ENCODE assay signal across 20 mouse cellular contexts in genomic region chr15:86101585-86101984, GRCm38 (mm10). TPM values are rescaled to one million over a fixed set of nuclear protein-coding genes. Genes with fewer than 3 reads are reported as not detected.
DNase-seq lines count a peak whose midpoint lies in the region; ATAC-seq and TF ChIP-seq lines count a peak whose summit lies in the region.
"Had no signal": no experiment of that assay in that cellular context is flagged by ENCODE, and none has a peak within 500 bp of the region (broad histone marks: within the 10 kb centered on the region; RNA-seq: fewer than 3 reads in every experiment).

No protein-coding gene starts in this region.

- H3K9me3 ChIP-seq in liver, embryonic 15.5 days (replicated peaks) = no peaks in the 10 kb centered on the region
- no peaks in the 10 kb centered on the region for H3K9me3 ChIP-seq in liver, postnatal 0 days (ENCODE audit: low read length)
- no peaks in the 10 kb centered on the region for H3K9me3 ChIP-seq in kidney, embryonic 15.5 days (replicated peaks)
- H3K9me3 ChIP-seq: forebrain, embryonic 10.5 days; G1E; heart, embryonic 10.5 days; hindbrain, embryonic 12.5 days; hindbrain, embryonic 15.5 days had no signal

- TF ChIP-seq CTCF in left cerebral cortex, adult 2 months (IDR thresholded peaks at IDR 0.05) = no peak
- no peak for TF ChIP-seq CTCF in liver, postnatal 0 days (IDR thresholded peaks at IDR 0.05; ENCODE audit: low read depth)

- H3K27me3 ChIP-seq in liver, embryonic 15.5 days = no peaks in the 10 kb centered on the region
- no peaks in the 10 kb centered on the region for H3K27me3 ChIP-seq in liver, postnatal 0 days (ENCODE audit: insufficient read depth, low read length)
- H3K27me3 ChIP-seq in kidney, embryonic 15.5 days = no peaks in the 10 kb centered on the region
- H3K27me3 ChIP-seq: hindbrain, embryonic 12.5 days; hindbrain, embryonic 15.5 days; Patski had no signal

- no peak overlapping the region for H3K4me2 ChIP-seq in liver, embryonic 15.5 days
- H3K4me2 ChIP-seq in liver, postnatal 0 days (ENCODE audit: low read depth, low read length) = no peak overlapping the region
- H3K4me2 ChIP-seq in kidney, embryonic 15.5 days = no peak overlapping the region
- H3K4me2 ChIP-seq: hindbrain, embryonic 12.5 days; hindbrain, embryonic 15.5 days had no signal

- DNase-seq in cerebellum, postnatal 14 days = peak; percentile 42 to 58
- DNase-seq in cerebellum, adult 18-20 months = no peak
- no peak for DNase-seq in left cerebral cortex, adult 2 months (ENCODE audit: extremely low spot score in 1 of 2, low spot score in 2 of 2)
- no peak for DNase-seq in left cerebral cortex, postnatal 4 days
- DNase-seq in liver, postnatal 0 days = no peak
- DNase-seq: adrenal gland, postnatal 14 days; B cell, adult 2 months; cerebellum, adult 9-11 months; embryo, embryonic 11 days; gastrocnemius, postnatal 25 days; heart, adult 2 months had no signal

- intact Hi-C loops in left cerebral cortex, adult 2 months (cut with DNase I) = no loop called here
- intact Hi-C loops in left cerebral cortex, postnatal 4 days (cut with DNase I) = no loop called here

- H3K9ac ChIP-seq in liver, embryonic 15.5 days = no peak overlapping the region
- H3K9ac ChIP-seq in liver, postnatal 0 days (replicated peaks) = no peak overlapping the region
- H3K9ac ChIP-seq in kidney, embryonic 15.5 days = no peak overlapping the region
- H3K9ac ChIP-seq: hindbrain, embryonic 12.5 days; hindbrain, embryonic 15.5 days had no signal

- H3K4me3 ChIP-seq in left cerebral cortex, adult 2 months = no peak overlapping the region
- H3K4me3 ChIP-seq in liver, embryonic 15.5 days (replicated peaks) = no peak overlapping the region
- H3K4me3 ChIP-seq in liver, postnatal 0 days (ENCODE audit: low read depth, low read length) = no peak overlapping the region
- no peak overlapping the region for H3K4me3 ChIP-seq in kidney, embryonic 15.5 days (replicated peaks)
- H3K4me3 ChIP-seq: forebrain, embryonic 10.5 days; heart, adult 2 months; heart, embryonic 10.5 days; hindbrain, embryonic 12.5 days; hindbrain, embryonic 15.5 days had no signal

- ATAC-seq in liver, embryonic 15.5 days (ENCODE audit: insufficient read depth) = no peak
- ATAC-seq in liver, postnatal 0 days = no peak
- ATAC-seq in kidney, embryonic 15.5 days (replicated peaks; ENCODE audit: low FRiP score) = no peak
- ATAC-seq: forebrain, embryonic 14.5 days; Patski had no signal

- 85% methylated on average over 9 of the region's 9 CpGs for WGBS in liver, embryonic 15.5 days (ENCODE audit: insufficient replicate concordance)
- 80% methylated on average over 9 of the region's 9 CpGs for WGBS in liver, postnatal 0 days (ENCODE audit: insufficient replicate concordance)
- WGBS in kidney, embryonic 15.5 days = 90% methylated on average over 9 of the region's 9 CpGs

- peak overlapping the region; percentile 8 for H3K27ac ChIP-seq in left cerebral cortex, adult 2 months
- peak overlapping the region; percentile 31; the same call in 1 of the 2 replicates for H3K27ac ChIP-seq in liver, embryonic 15.5 days (replicated peaks)
- H3K27ac ChIP-seq in liver, postnatal 0 days (ENCODE audit: low read depth) = peak overlapping the region; percentile 55; the same call in 1 of the 2 replicates
- no peak overlapping the region for H3K27ac ChIP-seq in kidney, embryonic 15.5 days
- H3K27ac ChIP-seq: forebrain, embryonic 10.5 days; heart, adult 2 months; heart, embryonic 10.5 days; hindbrain, embryonic 12.5 days; hindbrain, embryonic 15.5 days had no signal

- H3K36me3 ChIP-seq in liver, embryonic 15.5 days (replicated peaks) = peaks cover 18% of the 10 kb centered on the region
- H3K36me3 ChIP-seq in liver, postnatal 0 days (replicated peaks; ENCODE audit: insufficient read depth, low read length) = peaks cover 17% of the 10 kb centered on the region
- 0 out of 2 replicates have a peak, but pooled peaks cover 16% of the 10 kb centered on the region for H3K36me3 ChIP-seq in kidney, embryonic 15.5 days

- H3K4me1 ChIP-seq in liver, embryonic 15.5 days (replicated peaks) = peaks cover 44% of the 10 kb centered on the region
- H3K4me1 ChIP-seq in liver, postnatal 0 days (ENCODE audit: insufficient read depth) = peaks cover 33% of the 10 kb centered on the region
- H3K4me1 ChIP-seq in kidney, embryonic 15.5 days = no peaks in the 10 kb centered on the region
- H3K4me1 ChIP-seq: hindbrain, embryonic 15.5 days had no signal

- no peak for TF ChIP-seq EP300 in liver, postnatal 0 days (IDR thresholded peaks at IDR 0.05; ENCODE audit: low read depth)

RNA-seq across cellular contexts. Expression of gene Gramd4, which starts 44.1 kb away (rescaled TPM):
- total RNA-seq in left cerebral cortex, adult 2 months (2021) = 10 to 100 TPM; 46.2 to 51.7 TPM
- total RNA-seq in left cerebral cortex, postnatal 4 days (2021) = 10 to 100 TPM; 52.0 to 57.8 TPM
- 6.3 and 7.8 TPM in 2 replicates for polyA plus RNA-seq in liver, embryonic 15.5 days (2015; fragmentation: Nextera tagmentation; extraction: Ambion mirVana)
- 3.2 and 3.7 TPM in 2 replicates for polyA plus RNA-seq in liver, postnatal 0 days (2015; fragmentation: Nextera tagmentation; extraction: Ambion mirVana)
- 14.1 and 17.4 TPM in 2 replicates for polyA plus RNA-seq in kidney, embryonic 15.5 days (2015; fragmentation: Nextera tagmentation; extraction: Ambion mirVana)

Comparison
In these comparisons a context has a peak if more than half of its experiments do, and no peak if none do; other contexts are left out.
1. DNase-seq: peak in cerebellum, postnatal 14 days (2 of 2); none in cerebellum, adult 18-20 months (0 of 2), left cerebral cortex, adult 2 months (0 of 2), left cerebral cortex, postnatal 4 days (single experiment) and liver, postnatal 0 days (single experiment).